Mouse (Mus musculus) CH12.LX (cell line): ENCODE measurements around the gene Olfr764-ps1. TPM values are rescaled to one million over a fixed set of nuclear protein-coding genes. Genes with fewer than 3 reads are reported as not detected.

ENCODE experiments used
- polyA plus RNA-seq: library from polyadenylated mRNA; unstranded; fragments of >175 nt; gene quantifications from 2 replicates; pipeline ENCODE4 v1.2.1, GENCODE M21; 2012; ENCODE audit warnings: low read depth; ENCODE audit not compliant: insufficient read length
- total RNA-seq, 2 experiments: library from RNA; depleted of rRNA; stranded (reverse); fragments of 300-350 nt in 1 of 2; fragments of >200 nt in 1 of 2; gene quantifications; 2 replicates each; pipeline ENCODE4 v1.2.3; 2012 to 2014

Gene Olfr764-ps1
- total and polyA plus RNA-seq, 3 experiments: not detected

Other genes starting within 250 kb of the Olfr764-ps1 start
Only the 20 nearest of the 26 such genes appear.
- 56.1 and 73.7 TPM in 2 replicates for gene Ormdl2, start 218.3 kb downstream of the Olfr764-ps1 start, total RNA-seq (2012; rRNA removed)
- 116 and 123 TPM in 2 replicates for gene Ormdl2, start 218.3 kb downstream of the Olfr764-ps1 start, total RNA-seq (2014; rRNA removed)
- gene Ormdl2, start 218.3 kb downstream of the Olfr764-ps1 start, polyA plus RNA-seq: 52.1 and 65.8 TPM in 2 replicates
- 4.5 and 5.4 TPM in 2 replicates for gene Gdf11, start 148.2 kb downstream of the Olfr764-ps1 start, total RNA-seq (2012; rRNA removed)
- 3.4 and 4.3 TPM in 2 replicates for gene Gdf11, start 148.2 kb downstream of the Olfr764-ps1 start, total RNA-seq (2014; rRNA removed)
- gene Gdf11, start 148.2 kb downstream of the Olfr764-ps1 start, polyA plus RNA-seq: 7.3 and 7.4 TPM in 2 replicates
- gene Cd63, start 138.9 kb downstream of the Olfr764-ps1 start, total RNA-seq (2012; rRNA removed): 0.34 TPM in 1 of 2 replicates, not detected in the other
- gene Cd63, start 138.9 kb downstream of the Olfr764-ps1 start, total RNA-seq (2014; rRNA removed): not detected in 2 replicates
- gene Cd63, start 138.9 kb downstream of the Olfr764-ps1 start, polyA plus RNA-seq: 0.55 TPM in 1 of 2 replicates, not detected in the other
- gene Rdh5, start 117.0 kb downstream of the Olfr764-ps1 start, total RNA-seq (2012; rRNA removed): 2.6 and 4.3 TPM in 2 replicates
- 3.8 and 5.2 TPM in 2 replicates for gene Rdh5, start 117.0 kb downstream of the Olfr764-ps1 start, total RNA-seq (2014; rRNA removed)
- gene Rdh5, start 117.0 kb downstream of the Olfr764-ps1 start, polyA plus RNA-seq: 4.6 and 6.2 TPM in 2 replicates
- gene Bloc1s1, start 115.9 kb downstream of the Olfr764-ps1 start, total RNA-seq (2012; rRNA removed): 67.8 and 74.4 TPM in 2 replicates
- 33.6 and 34.1 TPM in 2 replicates for gene Bloc1s1, start 115.9 kb downstream of the Olfr764-ps1 start, total RNA-seq (2014; rRNA removed)
- gene Bloc1s1, start 115.9 kb downstream of the Olfr764-ps1 start, polyA plus RNA-seq: 37.1 and 46.9 TPM in 2 replicates
- 0.34 and 0.64 TPM in 2 replicates for gene Itga7, start 106.1 kb downstream of the Olfr764-ps1 start, total RNA-seq (2012; rRNA removed)
- 0.14 and 0.55 TPM in 2 replicates for gene Itga7, start 106.1 kb downstream of the Olfr764-ps1 start, total RNA-seq (2014; rRNA removed)
- gene Itga7, start 106.1 kb downstream of the Olfr764-ps1 start, polyA plus RNA-seq: 0.63 and 0.74 TPM in 2 replicates
- not detected in 2 replicates for gene Mettl7b, start 78.9 kb downstream of the Olfr764-ps1 start, total RNA-seq (2012; rRNA removed)
- not detected in 2 replicates for gene Mettl7b, start 78.9 kb downstream of the Olfr764-ps1 start, total RNA-seq (2014; rRNA removed)
- not detected in 2 replicates for gene Mettl7b, start 78.9 kb downstream of the Olfr764-ps1 start, polyA plus RNA-seq
- gene Olfr9, start 50.5 kb downstream of the Olfr764-ps1 start, total RNA-seq (2012; rRNA removed): not detected in 2 replicates
- gene Olfr9, start 50.5 kb downstream of the Olfr764-ps1 start, total RNA-seq (2014; rRNA removed): not detected in 2 replicates
- not detected in 2 replicates for gene Olfr9, start 50.5 kb downstream of the Olfr764-ps1 start, polyA plus RNA-seq
- gene Olfr763, start 29.1 kb downstream of the Olfr764-ps1 start, total RNA-seq (2012; rRNA removed): not detected in 2 replicates
- gene Olfr763, start 29.1 kb downstream of the Olfr764-ps1 start, total RNA-seq (2014; rRNA removed): not detected in 2 replicates
- not detected in 2 replicates for gene Olfr763, start 29.1 kb downstream of the Olfr764-ps1 start, polyA plus RNA-seq
- gene Olfr765, start 10.1 kb upstream of the Olfr764-ps1 start, total RNA-seq (2012; rRNA removed): not detected in 2 replicates
- not detected in 2 replicates for gene Olfr765, start 10.1 kb upstream of the Olfr764-ps1 start, total RNA-seq (2014; rRNA removed)
- not detected in 2 replicates for gene Olfr765, start 10.1 kb upstream of the Olfr764-ps1 start, polyA plus RNA-seq
- gene Olfr766-ps1, start 29.1 kb upstream of the Olfr764-ps1 start, total RNA-seq (2012; rRNA removed): not detected in 2 replicates
- not detected in 2 replicates for gene Olfr766-ps1, start 29.1 kb upstream of the Olfr764-ps1 start, total RNA-seq (2014; rRNA removed)
- gene Olfr766-ps1, start 29.1 kb upstream of the Olfr764-ps1 start, polyA plus RNA-seq: not detected in 2 replicates
- not detected in 2 replicates for gene Olfr767, start 43.0 kb upstream of the Olfr764-ps1 start, total RNA-seq (2012; rRNA removed)
- gene Olfr767, start 43.0 kb upstream of the Olfr764-ps1 start, total RNA-seq (2014; rRNA removed): not detected in 2 replicates
- not detected in 2 replicates for gene Olfr767, start 43.0 kb upstream of the Olfr764-ps1 start, polyA plus RNA-seq
- gene Olfr768, start 59.5 kb upstream of the Olfr764-ps1 start, total RNA-seq (2012; rRNA removed): not detected in 2 replicates
- gene Olfr768, start 59.5 kb upstream of the Olfr764-ps1 start, total RNA-seq (2014; rRNA removed): not detected in 2 replicates
- gene Olfr768, start 59.5 kb upstream of the Olfr764-ps1 start, polyA plus RNA-seq: not detected in 2 replicates
- gene Olfr769, start 78.0 kb upstream of the Olfr764-ps1 start, total RNA-seq (2012; rRNA removed): not detected in 2 replicates
- not detected in 2 replicates for gene Olfr769, start 78.0 kb upstream of the Olfr764-ps1 start, total RNA-seq (2014; rRNA removed)
- not detected in 2 replicates for gene Olfr769, start 78.0 kb upstream of the Olfr764-ps1 start, polyA plus RNA-seq
- gene Olfr770, start 99.1 kb upstream of the Olfr764-ps1 start, total RNA-seq (2012; rRNA removed): not detected in 2 replicates
- gene Olfr770, start 99.1 kb upstream of the Olfr764-ps1 start, total RNA-seq (2014; rRNA removed): not detected in 2 replicates
- gene Olfr770, start 99.1 kb upstream of the Olfr764-ps1 start, polyA plus RNA-seq: not detected in 2 replicates
- not detected in 2 replicates for gene Olfr771, start 124.9 kb upstream of the Olfr764-ps1 start, total RNA-seq (2012; rRNA removed)
- not detected in 2 replicates for gene Olfr771, start 124.9 kb upstream of the Olfr764-ps1 start, total RNA-seq (2014; rRNA removed)
- gene Olfr771, start 124.9 kb upstream of the Olfr764-ps1 start, polyA plus RNA-seq: not detected in 2 replicates
- not detected in 2 replicates for gene Olfr772, start 138.0 kb upstream of the Olfr764-ps1 start, total RNA-seq (2012; rRNA removed)
- not detected in 2 replicates for gene Olfr772, start 138.0 kb upstream of the Olfr764-ps1 start, total RNA-seq (2014; rRNA removed)
- gene Olfr772, start 138.0 kb upstream of the Olfr764-ps1 start, polyA plus RNA-seq: not detected in 2 replicates
- not detected in 2 replicates for gene Olfr773, start 147.5 kb upstream of the Olfr764-ps1 start, total RNA-seq (2012; rRNA removed)
- not detected in 2 replicates for gene Olfr773, start 147.5 kb upstream of the Olfr764-ps1 start, total RNA-seq (2014; rRNA removed)
- not detected in 2 replicates for gene Olfr773, start 147.5 kb upstream of the Olfr764-ps1 start, polyA plus RNA-seq
- not detected in 2 replicates for gene Olfr774, start 196.3 kb upstream of the Olfr764-ps1 start, total RNA-seq (2012; rRNA removed)
- gene Olfr774, start 196.3 kb upstream of the Olfr764-ps1 start, total RNA-seq (2014; rRNA removed): not detected in 2 replicates
- gene Olfr774, start 196.3 kb upstream of the Olfr764-ps1 start, polyA plus RNA-seq: not detected in 2 replicates
- not detected in 2 replicates for gene Olfr775, start 208.5 kb upstream of the Olfr764-ps1 start, total RNA-seq (2012; rRNA removed)
- gene Olfr775, start 208.5 kb upstream of the Olfr764-ps1 start, total RNA-seq (2014; rRNA removed): not detected in 2 replicates
- gene Olfr775, start 208.5 kb upstream of the Olfr764-ps1 start, polyA plus RNA-seq: not detected in 2 replicates